Mouse (Mus musculus) cerebellum, adult 9-11 months (tissue): ENCODE data around the gene Cacng8.

Experiments used
- DNase-seq: peaks from one replicate; pipeline ENCODE4 v3.0.0; 2022

The Cacng8 gene

GRCm38 (mm10) chr7:3390413-3391080 is at the start of gene Cacng8:
Cacng8 (plus strand) TSS chr7:3390683.
- no peak for DNase-seq

GRCm38 (mm10) chr7:3343861-3344260 is 46.6 kb upstream of the Cacng8 start:
- no peak for DNase-seq

GRCm38 (mm10) chr7:3345301-3345700 is 45.2 kb upstream of the Cacng8 start:
- no peak for DNase-seq

- DNase-seq = no peak
Observed at GRCm38 (mm10) chr7:3347366-3348287, 42.9 kb upstream of the Cacng8 start.

GRCm38 (mm10) chr7:3348326-3348725 is 42.2 kb upstream of the Cacng8 start:
- no peak for DNase-seq

GRCm38 (mm10) chr7:3349775-3350174 is 40.7 kb upstream of the Cacng8 start:
- DNase-seq = no peak

- no peak for DNase-seq
Observed at GRCm38 (mm10) chr7:3351536-3351935, 38.9 kb upstream of the Cacng8 start.

- no peak for DNase-seq
Observed at GRCm38 (mm10) chr7:3354850-3355249, 35.6 kb upstream of the Cacng8 start.

GRCm38 (mm10) chr7:3360678-3361077 is 29.8 kb upstream of the Cacng8 start:
- no peak for DNase-seq

- no peak for DNase-seq
Observed at GRCm38 (mm10) chr7:3365547-3366279, 24.8 kb upstream of the Cacng8 start.

- no peak for DNase-seq
Observed at GRCm38 (mm10) chr7:3366705-3367516, 23.6 kb upstream of the Cacng8 start.

- DNase-seq = no peak
Observed at GRCm38 (mm10) chr7:3367569-3367968, 22.9 kb upstream of the Cacng8 start.

- DNase-seq = no peak
Observed at GRCm38 (mm10) chr7:3368311-3368710, 22.2 kb upstream of the Cacng8 start.

GRCm38 (mm10) chr7:3369189-3369588 is 21.3 kb upstream of the Cacng8 start:
- no peak for DNase-seq

GRCm38 (mm10) chr7:3370407-3370806 is 20.1 kb upstream of the Cacng8 start:
- no peak for DNase-seq

- DNase-seq = no peak
Observed at GRCm38 (mm10) chr7:3372376-3372775, 18.1 kb upstream of the Cacng8 start.

- no peak for DNase-seq
Observed at GRCm38 (mm10) chr7:3373754-3374153, 16.7 kb upstream of the Cacng8 start.

GRCm38 (mm10) chr7:3376831-3377230 is 13.7 kb upstream of the Cacng8 start:
- DNase-seq = no peak

GRCm38 (mm10) chr7:3382123-3382522 is 8.4 kb upstream of the Cacng8 start:
- DNase-seq = no peak

- DNase-seq = no peak
Observed at GRCm38 (mm10) chr7:3384807-3385319, 5.6 kb upstream of the Cacng8 start.

GRCm38 (mm10) chr7:3386036-3386730 is 4.3 kb upstream of the Cacng8 start:
- no peak for DNase-seq

GRCm38 (mm10) chr7:3387761-3388160 is 2.7 kb upstream of the Cacng8 start:
- DNase-seq = no peak
